Mouse (Mus musculus) skeletal muscle tissue, adult 2 months (tissue): ENCODE measurements around the gene Olfr464.

Experiments
- DNase-seq: peaks from one replicate; pipeline ENCODE4 v3.0.0-alpha.2; 2012; ENCODE audit warnings: low read depth, low spot score

Gene Olfr464

GRCm38 (mm10) chr11:87920966-87921365 lies at the start of gene Olfr464:
TSS of gene Olfr464 (minus strand) at chr11:87920967.
- no peak for DNase-seq

GRCm38 (mm10) chr11:87968356-87969122 lies 47.8 kb upstream of the Olfr464 start:
- no peak for DNase-seq

- peak; percentile 77 for DNase-seq
Observed at GRCm38 (mm10) chr11:87967692-87968289, 47.0 kb upstream of the Olfr464 start.

GRCm38 (mm10) chr11:87966214-87966613 lies 45.4 kb upstream of the Olfr464 start:
- peak; percentile 71 for DNase-seq

- no peak for DNase-seq
Observed at GRCm38 (mm10) chr11:87965293-87965692, 44.5 kb upstream of the Olfr464 start.

GRCm38 (mm10) chr11:87957066-87957465 lies 36.3 kb upstream of the Olfr464 start:
- DNase-seq = no peak

GRCm38 (mm10) chr11:87955144-87955543 lies 34.4 kb upstream of the Olfr464 start:
- DNase-seq = no peak

GRCm38 (mm10) chr11:87949990-87950389 lies 29.2 kb upstream of the Olfr464 start:
- no peak for DNase-seq

GRCm38 (mm10) chr11:87935467-87935866 lies 14.7 kb upstream of the Olfr464 start:
- DNase-seq = no peak

- DNase-seq = no peak
Observed at GRCm38 (mm10) chr11:87933731-87934130, 13.0 kb upstream of the Olfr464 start.

- no peak for DNase-seq
Observed at GRCm38 (mm10) chr11:87930348-87930747, 9.6 kb upstream of the Olfr464 start.

GRCm38 (mm10) chr11:87920301-87920700 lies 466 bp downstream of the Olfr464 start:
- no peak for DNase-seq

- DNase-seq = no peak
Observed at GRCm38 (mm10) chr11:87916005-87916404, 4.8 kb downstream of the Olfr464 start.

- DNase-seq = no peak
Observed at GRCm38 (mm10) chr11:87904331-87904730, 16.4 kb downstream of the Olfr464 start.

- DNase-seq = no peak
Observed at GRCm38 (mm10) chr11:87897287-87897686, 23.5 kb downstream of the Olfr464 start, which contains the start of gene Olfr463. TSS of gene Olfr463 (minus strand) at chr11:87897387.

- DNase-seq = no peak
Observed at GRCm38 (mm10) chr11:87892168-87892567, 28.6 kb downstream of the Olfr464 start, which contains the start of gene Olfr462. TSS of gene Olfr462 (minus strand) at chr11:87892268.

GRCm38 (mm10) chr11:87884856-87885255 lies 35.9 kb downstream of the Olfr464 start:
- DNase-seq = no peak

- DNase-seq = no peak
Observed at GRCm38 (mm10) chr11:87883493-87883892, 37.3 kb downstream of the Olfr464 start.

GRCm38 (mm10) chr11:87881714-87882113 lies 39.1 kb downstream of the Olfr464 start:
- no peak for DNase-seq

- DNase-seq = no peak
Observed at GRCm38 (mm10) chr11:87879826-87880225, 40.9 kb downstream of the Olfr464 start.

GRCm38 (mm10) chr11:87875436-87875835 lies 45.3 kb downstream of the Olfr464 start, which contains the start of gene Epx:
TSS of gene Epx (minus strand) at chr11:87875536.
- no peak for DNase-seq

GRCm38 (mm10) chr11:87871766-87872165 lies 49.0 kb downstream of the Olfr464 start:
- DNase-seq = no peak

GRCm38 (mm10) chr11:87870096-87870495 lies 50.7 kb downstream of the Olfr464 start:
- DNase-seq = no peak
